Mouse (Mus musculus) CD4-positive, CD25-positive, alpha-beta regulatory T cell (primary cell): ENCODE data around the gene Olfr288. TPM values are rescaled to one million over a fixed set of nuclear protein-coding genes. Genes with fewer than 3 reads are reported as not detected.

ENCODE experiments used
- polyA plus RNA-seq: library from polyadenylated mRNA; unstranded; fragments of 100-300 nt; shearing (Covaris generic); gene quantifications from one replicate; pipeline ENCODE4 v1.2.1, GENCODE M21; 2017

The Olfr288 gene
- not detected for polyA plus RNA-seq

GRCm38 (mm10) chr15:98195442-98195841 is at the start of gene Olfr288:
Olfr288 (minus strand) TSS chr15:98195542.

GRCm38 (mm10) chr15:98234350-98234749 is 39.0 kb upstream of the Olfr288 start, which contains the start of gene Olfr286:
Olfr286 (minus strand) TSS chr15:98234450.

DNA sequence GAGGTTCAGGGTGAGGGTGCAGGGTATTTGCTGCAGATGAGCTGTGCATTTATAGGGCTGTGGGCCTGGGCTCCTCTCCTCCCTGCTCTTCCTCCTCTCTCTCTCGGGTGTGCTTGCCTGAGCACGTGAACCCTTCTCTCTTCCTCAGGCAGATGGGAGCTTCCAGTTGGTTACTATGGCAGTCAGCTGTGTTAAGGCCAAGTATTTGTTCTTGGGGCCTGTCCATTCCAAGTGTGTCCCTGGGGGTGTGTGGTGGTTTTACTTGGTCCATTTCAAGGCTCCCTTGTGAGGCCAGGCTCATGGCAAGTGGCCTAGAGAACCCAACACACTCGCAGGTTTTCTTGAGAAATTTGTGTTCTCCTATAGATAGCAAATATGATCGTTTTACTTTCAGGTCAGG is 25.5 kb upstream of the Olfr288 start, which contains the start of the genes Gm44579 and Olfr287:
Gene Gm44579, minus strand, starts transcription at position 101 of the 400 bp plus-strand sequence.
Gene Olfr287, minus strand, starts transcription at position 180 of the 400 bp plus-strand sequence.

DNA sequence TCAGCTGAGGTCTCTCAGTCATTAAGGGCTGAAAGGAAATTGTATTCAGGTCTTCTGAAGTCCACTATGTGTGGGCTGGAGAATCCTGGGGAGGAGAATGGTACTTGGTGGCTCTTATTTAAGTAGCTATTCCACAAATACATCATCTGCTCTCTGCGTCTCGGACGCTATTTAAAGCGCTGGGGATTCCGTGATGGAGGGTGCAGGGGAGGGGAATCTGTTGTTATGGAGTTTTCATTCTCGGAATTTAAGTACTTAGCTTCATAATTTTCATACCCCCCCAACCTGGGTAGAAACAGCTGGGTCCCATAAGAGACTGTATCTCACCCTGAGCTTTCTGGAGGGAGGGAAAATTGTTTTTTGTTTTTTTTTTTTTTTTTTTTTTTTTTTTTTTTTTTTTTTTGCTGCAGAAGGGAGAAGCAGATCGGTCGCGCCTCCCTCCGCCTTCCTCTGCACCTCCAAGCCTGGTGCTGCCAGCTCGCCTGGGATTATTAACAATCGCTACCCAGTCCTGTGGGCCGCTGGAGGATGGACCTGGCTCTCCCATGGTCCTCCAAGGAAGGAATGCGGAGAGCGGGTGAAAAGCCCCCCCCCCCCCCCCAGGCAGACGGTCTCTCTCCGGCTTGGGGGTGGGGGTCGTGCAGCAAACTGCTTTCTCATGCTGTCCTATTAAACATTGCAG is 28.2 kb downstream of the Olfr288 start, which contains the start of gene Ccdc184:
Gene Ccdc184, plus strand, starts transcription at position 196 of the 682 bp plus-strand sequence.

DNA sequence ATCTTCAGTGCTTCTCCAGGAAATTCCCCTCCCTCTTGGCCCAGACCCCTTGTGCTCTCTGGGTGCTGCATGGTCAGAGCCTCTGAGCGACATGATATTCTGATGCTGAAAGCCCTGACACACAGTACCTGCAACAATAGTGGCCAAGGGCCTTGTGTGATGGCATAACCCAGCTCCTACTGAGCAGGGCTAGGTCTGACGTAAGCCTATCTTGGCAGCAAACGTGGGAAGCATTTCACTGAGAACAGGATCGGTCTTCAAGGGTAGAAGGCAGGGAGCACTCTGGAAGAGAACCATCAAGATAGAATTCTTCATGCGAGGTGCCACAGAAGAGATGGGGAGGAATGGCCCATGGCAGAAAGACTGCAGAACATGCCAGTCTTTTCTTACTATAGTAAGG is 29.8 kb downstream of the Olfr288 start, which contains the start of gene Asb8:
Gene Asb8, minus strand, starts transcription at position 101 of the 400 bp plus-strand sequence.

Other genes starting within 250 kb of the Olfr288 start
- gene Tmem106c, start 231.3 kb downstream of the Olfr288 start, polyA plus RNA-seq: 26.0 TPM
- gene Col2a1, start 190.8 kb downstream of the Olfr288 start, polyA plus RNA-seq: not detected
- gene Pfkm, start 103.0 kb downstream of the Olfr288 start, polyA plus RNA-seq: 12.7 TPM
- gene Senp1, start 101.8 kb downstream of the Olfr288 start, polyA plus RNA-seq: 45.7 TPM
- gene Asb8, start 29.9 kb downstream of the Olfr288 start, polyA plus RNA-seq: 40.0 TPM
- 0.07 TPM for gene Ccdc184, start 28.4 kb downstream of the Olfr288 start, polyA plus RNA-seq
- not detected for gene Gm44579, start 25.4 kb upstream of the Olfr288 start, polyA plus RNA-seq
- not detected for gene Olfr287, start 25.5 kb upstream of the Olfr288 start, polyA plus RNA-seq
- gene Olfr286, start 38.9 kb upstream of the Olfr288 start, polyA plus RNA-seq: 0.07 TPM
- gene H1fnt, start 61.8 kb upstream of the Olfr288 start, polyA plus RNA-seq: not detected
- not detected for gene Zfp641, start 100.6 kb upstream of the Olfr288 start, polyA plus RNA-seq
- gene Olfr285, start 121.8 kb upstream of the Olfr288 start, polyA plus RNA-seq: not detected
- gene Olfr284, start 145.4 kb upstream of the Olfr288 start, polyA plus RNA-seq: not detected
- not detected for gene Olfr283, start 185.4 kb upstream of the Olfr288 start, polyA plus RNA-seq
- not detected for gene Olfr282, start 235.7 kb upstream of the Olfr288 start, polyA plus RNA-seq